16 mouse cellular contexts compared by ENCODE assay signal in the genomic region with DNA sequence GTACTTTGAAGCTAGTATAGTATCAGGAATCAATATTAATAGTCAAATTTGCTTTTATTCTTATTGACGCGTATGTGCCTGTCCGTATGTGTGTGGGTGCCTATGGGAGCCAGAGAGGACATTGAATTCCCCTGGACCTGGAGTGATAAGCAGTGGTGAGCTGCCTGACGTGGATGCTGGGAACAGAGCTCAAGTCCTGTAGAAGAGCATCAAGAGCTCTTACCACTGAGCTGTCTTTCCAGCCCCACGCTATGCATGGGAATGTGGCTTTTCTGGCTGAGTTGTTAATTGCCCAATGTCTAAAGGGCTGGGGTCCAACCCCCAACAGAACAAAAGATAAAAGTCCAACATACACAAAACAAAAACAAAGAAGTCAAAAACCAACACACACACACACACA. TPM values are rescaled to one million over a fixed set of nuclear protein-coding genes. Genes with fewer than 3 reads are reported as not detected.
DNase-seq lines count a peak whose midpoint lies in the region; ATAC-seq and TF ChIP-seq lines count a peak whose summit lies in the region.
"Had no signal": no experiment of that assay in that cellular context is flagged by ENCODE, and none has a peak within 500 bp of the region (broad histone marks: within the 10 kb centered on the region; RNA-seq: fewer than 3 reads in every experiment).

No protein-coding gene starts in this region.

- no peak for TF ChIP-seq EP300 in lung, postnatal 0 days (IDR thresholded peaks at IDR 0.05)

- no peaks in the 10 kb centered on the region for H3K9me3 ChIP-seq in kidney, embryonic 14.5 days (ENCODE audit: control insufficient read depth, low read length)
- no peaks in the 10 kb centered on the region for H3K9me3 ChIP-seq in liver, embryonic 15.5 days (replicated peaks)
- H3K9me3 ChIP-seq in lung, postnatal 0 days (ENCODE audit: low read length), result no peaks in the 10 kb centered on the region
- no peaks in the 10 kb centered on the region for H3K9me3 ChIP-seq in stomach, embryonic 16.5 days (replicated peaks; ENCODE audit: control insufficient read depth, low read length)
- H3K9me3 ChIP-seq: embryonic facial prominence, embryonic 12.5 days; forebrain, embryonic 15.5 days; heart, embryonic 13.5 days had no signal

- no peak overlapping the region for H3K9ac ChIP-seq in kidney, embryonic 14.5 days (ENCODE audit: low read depth, low read length)
- no peak overlapping the region for H3K9ac ChIP-seq in liver, embryonic 15.5 days
- H3K9ac ChIP-seq in lung, postnatal 0 days (replicated peaks; ENCODE audit: low read depth), result no peak overlapping the region
- H3K9ac ChIP-seq in stomach, embryonic 16.5 days (ENCODE audit: low read length), result no peak overlapping the region
- H3K9ac ChIP-seq: embryonic facial prominence, embryonic 12.5 days; forebrain, embryonic 15.5 days; heart, embryonic 13.5 days had no signal

- no peak overlapping the region for H3K4me3 ChIP-seq in kidney, embryonic 14.5 days (ENCODE audit: low read length)
- no peak overlapping the region for H3K4me3 ChIP-seq in liver, embryonic 15.5 days (replicated peaks)
- no peak overlapping the region for H3K4me3 ChIP-seq in lung, postnatal 0 days (ENCODE audit: low read depth, low read length)
- no peak overlapping the region for H3K4me3 ChIP-seq in stomach, embryonic 16.5 days (replicated peaks; ENCODE audit: low read length)
- H3K4me3 ChIP-seq: embryonic facial prominence, embryonic 12.5 days; forebrain, embryonic 15.5 days; heart, embryonic 13.5 days had no signal

- no peak for TF ChIP-seq CTCF in lung, postnatal 0 days (IDR thresholded peaks at IDR 0.05)

- H3K4me2 ChIP-seq in kidney, embryonic 14.5 days (replicated peaks; ENCODE audit: low read depth, low read length), result no peak overlapping the region
- H3K4me2 ChIP-seq in liver, embryonic 15.5 days, result no peak overlapping the region
- H3K4me2 ChIP-seq in lung, postnatal 0 days (replicated peaks; ENCODE audit: low read depth, low read length), result no peak overlapping the region
- no peak overlapping the region for H3K4me2 ChIP-seq in stomach, embryonic 16.5 days (ENCODE audit: low read depth, low read length)
- H3K4me2 ChIP-seq: embryonic facial prominence, embryonic 12.5 days; forebrain, embryonic 15.5 days had no signal

- peaks cover 21% of the 10 kb centered on the region for H3K4me1 ChIP-seq in kidney, embryonic 14.5 days (ENCODE audit: control insufficient read depth, insufficient read depth, low read length)
- H3K4me1 ChIP-seq in liver, embryonic 15.5 days (replicated peaks), result peaks cover 12% of the 10 kb centered on the region
- H3K4me1 ChIP-seq in lung, postnatal 0 days (ENCODE audit: insufficient read depth, low read depth, low read length), result peaks cover 10% of the 10 kb centered on the region; the same call in 1 of the 2 replicates
- 0 out of 2 replicates have a peak, but pooled peaks cover 4% of the 10 kb centered on the region for H3K4me1 ChIP-seq in stomach, embryonic 16.5 days (ENCODE audit: control insufficient read depth, insufficient read depth, low read length)
- H3K4me1 ChIP-seq: forebrain, embryonic 15.5 days had no signal

- H3K27ac ChIP-seq in kidney, embryonic 14.5 days (ENCODE audit: low read depth, low read length), result peak overlapping the region; percentile 78; the same call in 1 of the 2 replicates
- peak overlapping the region; percentile 66; the same call in 1 of the 2 replicates for H3K27ac ChIP-seq in liver, embryonic 15.5 days (replicated peaks)
- H3K27ac ChIP-seq in lung, postnatal 0 days (ENCODE audit: low read length), result peak overlapping the region; percentile 86; the same call in 1 of the 2 replicates
- peak overlapping the region; percentile 48; the same call in 1 of the 2 replicates for H3K27ac ChIP-seq in stomach, embryonic 16.5 days (ENCODE audit: low read length)
- H3K27ac ChIP-seq: forebrain, embryonic 15.5 days had no signal

- 91% methylated on average over 5 of the region's 5 CpGs for WGBS in kidney, embryonic 14.5 days
- 89% methylated on average over 5 of the region's 5 CpGs for WGBS in liver, embryonic 15.5 days (ENCODE audit: insufficient replicate concordance)
- 82% methylated on average over 5 of the region's 5 CpGs for whole genome bisulfite sequencing in lung, postnatal 0 days
- WGBS in stomach, embryonic 16.5 days, result 87% methylated on average over 5 of the region's 5 CpGs

- no peak for ATAC-seq in kidney, embryonic 14.5 days (ENCODE audit: low FRiP score, low TSS enrichment)
- ATAC-seq in liver, embryonic 15.5 days (ENCODE audit: insufficient read depth), result no peak
- no peak for ATAC-seq in lung, postnatal 0 days
- no peak for ATAC-seq in stomach, embryonic 16.5 days (ENCODE audit: insufficient read depth, low FRiP score)
- ATAC-seq: forebrain, embryonic 15.5 days had no signal

- peaks cover 23% of the 10 kb centered on the region for H3K36me3 ChIP-seq in kidney, embryonic 14.5 days (ENCODE audit: control insufficient read depth, insufficient read depth, low read length)
- H3K36me3 ChIP-seq in liver, embryonic 15.5 days (replicated peaks), result peaks cover 98% of the 10 kb centered on the region
- H3K36me3 ChIP-seq in lung, postnatal 0 days (ENCODE audit: insufficient read depth, low read length), result no peaks in the 10 kb centered on the region
- peaks cover 4% of the 10 kb centered on the region; the same call in 1 of the 2 replicates for H3K36me3 ChIP-seq in stomach, embryonic 16.5 days (ENCODE audit: control insufficient read depth, insufficient read depth, low read length)

- H3K27me3 ChIP-seq in kidney, embryonic 14.5 days (ENCODE audit: control insufficient read depth, insufficient read depth, low read length), result no peaks in the 10 kb centered on the region
- H3K27me3 ChIP-seq in liver, embryonic 15.5 days, result no peaks in the 10 kb centered on the region
- no peaks in the 10 kb centered on the region for H3K27me3 ChIP-seq in lung, postnatal 0 days (replicated peaks; ENCODE audit: insufficient read depth, low read length)
- H3K27me3 ChIP-seq in stomach, embryonic 16.5 days (ENCODE audit: control insufficient read depth, insufficient read depth, low read length), result no peaks in the 10 kb centered on the region
- H3K27me3 ChIP-seq: embryonic facial prominence, embryonic 12.5 days; forebrain, embryonic 15.5 days; heart, embryonic 13.5 days had no signal

- no peak for DNase-seq in kidney, postnatal 4 days
- no peak for DNase-seq in liver
- DNase-seq in lung, postnatal 0 days (ENCODE audit: low spot score), result no peak
- no peak for DNase-seq in lung, adult 18-20 months
- DNase-seq: cerebellum, adult 11 months; cerebellum, adult 8-10 months; cerebellum, postnatal 25 days; gastrocnemius, postnatal 36 days; heart, adult 11 months; heart, postnatal 36 days had no signal

RNA-seq across cellular contexts. Expression of a gene that starts 47.9 kb away (rescaled TPM):
- 60.9 and 85.5 TPM in 2 replicates for polyA plus RNA-seq in kidney, embryonic 14.5 days (2014; fragmentation: Nextera tagmentation; extraction: Ambion mirVana)
- polyA plus RNA-seq in liver, embryonic 15.5 days (2015; fragmentation: Nextera tagmentation; extraction: Ambion mirVana), result 89.4 and 101 TPM in 2 replicates
- polyA plus RNA-seq in lung, postnatal 0 days (2015; fragmentation: Nextera tagmentation; extraction: Ambion mirVana), result 75.1 and 80.6 TPM in 2 replicates
- 71.1 and 75.5 TPM in 2 replicates for polyA plus RNA-seq in stomach, embryonic 16.5 days (2015; fragmentation: Nextera tagmentation; extraction: Ambion mirVana)
